Mouse (Mus musculus): ENCODE results near the gene Ncoa1. TPM values are rescaled to one million over a fixed set of nuclear protein-coding genes. Genes with fewer than 3 reads are reported as not detected.

Ncoa1 gene
- polyA plus RNA-seq, 1 experiment from 2014 or later, result 12.4 TPM

DNA sequence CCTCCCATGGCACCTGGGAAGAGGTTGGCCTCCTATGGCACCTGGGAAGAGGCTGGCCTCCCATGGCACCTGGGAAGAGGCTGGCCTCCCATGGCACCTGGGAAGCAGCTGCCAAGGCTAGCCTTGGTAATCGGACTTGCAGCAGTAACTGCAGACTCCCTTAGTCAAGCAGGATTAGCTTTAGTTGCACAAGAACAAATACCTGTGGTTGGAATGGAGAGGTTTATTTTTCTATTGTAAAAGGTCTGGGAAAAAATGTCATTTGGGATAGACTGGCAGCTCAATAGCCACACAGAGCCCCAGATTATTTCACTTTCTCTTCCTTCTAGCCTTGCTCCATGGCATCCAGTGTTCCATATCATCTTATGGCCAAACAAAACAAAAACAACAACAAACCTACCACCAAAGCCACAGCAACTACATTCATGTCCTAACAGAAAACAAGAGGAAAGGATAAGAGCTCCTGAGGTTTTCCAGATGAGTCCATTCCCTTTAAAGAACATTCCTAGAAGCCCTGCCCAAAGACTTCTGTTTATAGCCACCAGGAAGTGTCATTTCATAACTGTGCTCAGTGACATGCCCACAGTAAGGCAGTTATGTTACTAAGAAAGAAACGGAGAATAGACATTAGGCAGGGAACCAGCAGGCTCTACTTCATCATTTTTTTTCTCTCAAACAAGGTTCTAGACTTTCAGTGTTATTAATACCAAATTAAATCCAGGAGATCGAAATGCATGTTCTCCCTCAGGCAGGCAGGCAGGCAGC lies 46.7 kb downstream of the Ncoa1 start:
- Histone ChIP-seq H3K36me3 (no peaks in the 10 kb centered on the region), H3K4me1 (no peaks in the 10 kb centered on the region), H3K9ac (no peak overlapping the region), H3K4me3 (no peak overlapping the region), H3K27ac (no peak overlapping the region), H3K4me2 (replicated peaks) (no peak overlapping the region), H3K27me3 (replicated peaks) (no peaks in the 10 kb centered on the region), H3K9me3 (no peaks in the 10 kb centered on the region)
- no peak for ATAC-seq (ENCODE audit: low FRiP score, low read depth)
- 88% methylated on average over 3 of the region's 3 CpGs for WGBS

DNA sequence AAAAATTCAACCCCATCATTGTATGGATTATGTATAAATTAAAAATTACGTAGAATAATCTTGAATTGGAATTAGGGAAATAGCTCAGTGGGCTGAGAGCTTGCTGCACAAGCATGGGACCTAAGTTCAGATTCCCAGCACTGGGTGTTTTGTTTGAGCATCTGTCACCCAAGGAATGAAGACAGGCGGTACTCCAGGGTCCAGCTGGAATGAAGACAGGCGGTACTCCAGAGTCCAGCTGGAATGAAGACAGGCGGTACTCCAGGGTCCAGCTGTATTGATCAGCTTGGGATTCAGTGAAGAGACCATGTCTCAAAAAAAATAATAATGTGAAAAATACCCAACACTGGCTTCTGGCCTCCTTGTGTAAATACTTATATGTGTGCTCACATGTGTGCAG lies 58.2 kb downstream of the Ncoa1 start:
- H3K27me3 ChIP-seq (replicated peaks), result no peaks in the 10 kb centered on the region
- no peak overlapping the region for H3K9ac ChIP-seq
- H3K9me3 ChIP-seq, result no peaks in the 10 kb centered on the region
- no peaks in the 10 kb centered on the region for H3K36me3 ChIP-seq
- no peak overlapping the region for H3K27ac ChIP-seq
- no peak overlapping the region for H3K4me2 ChIP-seq (replicated peaks)
- 94% methylated on average over 4 of the region's 4 CpGs for WGBS
- no peak for ATAC-seq (ENCODE audit: low FRiP score, low read depth)
- H3K4me3 ChIP-seq, result no peak overlapping the region
- no peaks in the 10 kb centered on the region for H3K4me1 ChIP-seq

DNA sequence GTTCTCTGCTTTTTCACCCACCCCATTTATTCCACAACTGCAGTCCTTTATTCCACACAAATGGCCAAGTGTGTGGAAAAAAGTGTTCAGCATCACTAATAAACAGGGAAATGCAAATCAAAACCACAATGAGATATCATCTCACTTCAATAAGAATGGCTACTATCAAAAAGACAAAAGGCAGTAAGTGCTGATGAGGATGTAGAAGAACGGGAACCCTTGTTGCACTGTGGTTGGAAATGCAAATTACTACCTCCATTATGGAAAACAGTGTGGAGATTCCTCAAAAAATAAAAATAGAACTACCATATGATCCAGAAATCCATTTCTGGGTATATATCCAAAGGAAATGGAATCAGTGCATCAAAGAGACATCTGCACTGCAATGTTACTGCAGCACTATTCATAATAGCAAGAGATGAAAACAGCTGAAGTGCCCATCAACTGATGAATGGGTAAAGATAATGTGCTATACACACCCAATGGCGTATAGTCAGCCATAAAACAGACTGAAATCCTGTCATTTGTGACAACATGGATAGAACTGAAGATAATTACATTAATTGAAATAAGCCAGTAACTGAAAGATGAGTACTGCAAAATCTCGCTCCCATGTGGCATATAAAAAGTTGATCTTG lies 59.2 kb downstream of the Ncoa1 start:
- WGBS, result 84% methylated on average over 3 of the region's 3 CpGs
- Histone ChIP-seq H3K36me3 (no peaks in the 10 kb centered on the region), H3K4me2 (replicated peaks) (no peak overlapping the region), H3K27me3 (replicated peaks) (no peaks in the 10 kb centered on the region), H3K4me1 (no peaks in the 10 kb centered on the region), H3K4me3 (no peak overlapping the region), H3K9me3 (no peaks in the 10 kb centered on the region), H3K9ac (no peak overlapping the region), H3K27ac (no peak overlapping the region)
- ATAC-seq (ENCODE audit: low FRiP score, low read depth), result no peak

DNA sequence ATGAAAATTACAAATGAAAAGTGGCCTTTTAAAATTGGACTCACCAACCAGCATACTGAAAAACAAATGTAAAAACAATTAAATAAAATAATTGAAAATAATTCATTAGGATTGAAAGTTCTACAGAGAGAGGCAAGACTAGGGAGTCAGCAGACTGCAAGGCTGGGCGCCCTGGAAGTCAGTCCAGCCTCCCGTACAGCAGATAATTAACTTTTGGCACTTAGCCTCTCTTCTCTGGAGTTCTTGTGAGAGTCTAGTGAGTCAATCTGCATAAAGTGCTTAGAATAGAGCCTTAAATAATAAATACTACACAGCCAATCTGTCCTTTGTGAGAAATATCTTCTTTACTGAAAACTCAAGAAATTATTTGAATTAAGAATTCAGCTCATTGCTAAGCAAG lies 69.9 kb downstream of the Ncoa1 start:
- no peak for ATAC-seq (ENCODE audit: low FRiP score, low read depth)
- H3K4me3 ChIP-seq, result no peak overlapping the region
- H3K36me3 ChIP-seq, result no peaks in the 10 kb centered on the region
- H3K4me1 ChIP-seq, result no peaks in the 10 kb centered on the region
- no peaks in the 10 kb centered on the region for H3K27me3 ChIP-seq (replicated peaks)
- no peak overlapping the region for H3K9ac ChIP-seq
- no peak overlapping the region for H3K4me2 ChIP-seq (replicated peaks)
- no peaks in the 10 kb centered on the region for H3K9me3 ChIP-seq
- WGBS, result 84% methylated on average over 2 of the region's 2 CpGs
- no peak overlapping the region for H3K27ac ChIP-seq

DNA sequence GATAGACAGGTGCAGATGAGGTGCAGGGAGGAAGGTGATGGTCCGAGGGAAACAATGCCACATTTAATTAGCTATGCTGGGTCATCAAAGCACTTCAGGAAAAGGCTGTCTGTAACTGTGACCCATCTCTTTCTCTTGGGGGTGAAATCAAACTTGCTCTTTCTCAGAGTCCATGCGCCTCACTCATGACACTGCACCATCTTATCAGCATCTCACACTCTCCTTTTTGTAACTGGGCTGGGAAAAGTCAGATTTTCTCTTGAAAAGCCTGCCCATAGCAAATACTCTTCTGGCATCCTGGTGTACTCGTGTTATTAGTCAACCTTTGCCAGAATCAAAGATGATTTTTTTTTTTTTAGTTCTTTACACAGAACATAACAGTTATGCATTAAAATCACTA lies 70.8 kb downstream of the Ncoa1 start:
- 83% methylated on average over 3 of the region's 3 CpGs for WGBS

DNA sequence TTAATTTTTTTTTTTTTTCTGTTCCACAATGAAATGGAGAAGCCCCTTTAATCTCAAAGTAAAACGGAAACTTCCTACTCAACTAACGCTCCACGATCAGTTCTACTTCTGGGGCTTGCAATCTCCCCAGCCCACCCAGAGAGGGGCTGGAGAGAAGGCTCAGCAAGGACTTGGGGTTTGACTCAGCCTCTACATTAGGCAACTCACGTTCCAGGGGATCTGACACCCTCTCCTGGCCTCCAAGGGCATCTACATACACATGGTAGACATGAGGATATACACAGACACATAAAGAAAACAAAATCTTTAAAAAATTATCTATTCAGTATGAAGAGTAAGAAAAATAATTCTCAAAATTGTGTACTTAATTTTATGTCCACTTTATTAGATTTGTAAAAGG lies 73.8 kb downstream of the Ncoa1 start:
- WGBS, result 72% methylated on average over 4 of the region's 4 CpGs
- ATAC-seq (ENCODE audit: low FRiP score, low read depth), result no peak
- H3K4me1 ChIP-seq, result no peaks in the 10 kb centered on the region

More for the DNA sequence above, 70.8 kb downstream of the Ncoa1 start:
- Histone ChIP-seq H3K9me3 (no peaks in the 10 kb centered on the region), H3K4me1 (no peaks in the 10 kb centered on the region), H3K36me3 (no peaks in the 10 kb centered on the region), H3K4me3 (no peak overlapping the region), H3K9ac (no peak overlapping the region), H3K27me3 (replicated peaks) (no peaks in the 10 kb centered on the region), H3K27ac (no peak overlapping the region), H3K4me2 (replicated peaks) (no peak overlapping the region)
- no peak for ATAC-seq (ENCODE audit: low FRiP score, low read depth)

DNA sequence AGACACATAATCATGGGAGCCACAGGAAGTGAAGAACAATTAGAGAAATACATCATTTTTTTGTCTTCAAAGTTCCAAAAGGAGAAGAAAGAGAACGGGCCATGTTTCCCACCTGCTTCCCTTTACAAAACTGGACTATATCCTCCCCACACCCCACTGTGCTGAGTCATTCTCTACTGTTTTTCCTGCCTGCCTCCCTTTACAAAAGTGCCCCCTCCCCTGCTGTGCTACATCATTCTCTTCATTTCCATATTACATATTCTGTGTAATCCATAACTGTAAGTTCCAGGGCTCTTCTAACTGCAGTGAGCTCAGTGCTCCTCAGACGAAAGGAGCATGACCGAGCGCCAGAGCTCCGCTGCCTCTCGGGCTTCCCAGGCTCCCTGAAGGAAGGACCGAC lies 80.8 kb downstream of the Ncoa1 start:
- H3K4me2 ChIP-seq (replicated peaks), result no peak overlapping the region
- H3K27me3 ChIP-seq (replicated peaks), result no peaks in the 10 kb centered on the region
- no peaks in the 10 kb centered on the region for H3K4me1 ChIP-seq
- H3K36me3 ChIP-seq, result no peaks in the 10 kb centered on the region
- no peak overlapping the region for H3K27ac ChIP-seq
- no peak overlapping the region for H3K4me3 ChIP-seq
- no peaks in the 10 kb centered on the region for H3K9me3 ChIP-seq
- ATAC-seq (ENCODE audit: low FRiP score, low read depth), result no peak
- WGBS, result 78% methylated on average over 7 of the region's 7 CpGs
- no peak overlapping the region for H3K9ac ChIP-seq

More for the DNA sequence above, 73.8 kb downstream of the Ncoa1 start:
- H3K4me2 ChIP-seq (replicated peaks), result no peak overlapping the region
- H3K4me3 ChIP-seq, result no peak overlapping the region
- H3K27me3 ChIP-seq (replicated peaks), result no peaks in the 10 kb centered on the region
- H3K9ac ChIP-seq, result no peak overlapping the region
- no peak overlapping the region for H3K27ac ChIP-seq
- no peaks in the 10 kb centered on the region for H3K9me3 ChIP-seq
- no peaks in the 10 kb centered on the region for H3K36me3 ChIP-seq

DNA sequence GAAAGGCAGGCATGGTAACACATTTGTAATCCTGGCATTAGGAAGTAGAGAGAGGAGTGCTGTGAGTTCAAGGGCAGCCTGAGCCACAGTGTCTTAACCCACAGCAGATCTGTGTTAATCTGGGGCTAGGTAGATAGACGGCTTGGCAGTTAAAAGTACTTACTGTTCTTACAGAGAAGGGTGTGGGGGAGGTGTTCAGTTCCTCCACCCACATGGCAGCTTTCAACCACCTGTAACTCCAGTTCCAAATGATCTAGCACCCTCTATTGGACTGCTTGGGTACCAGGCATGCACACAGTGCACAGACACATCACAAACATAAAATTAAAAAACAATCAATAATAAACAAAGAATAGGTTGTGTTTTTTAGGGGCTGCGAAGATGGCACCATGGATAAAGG lies 84.4 kb downstream of the Ncoa1 start:
- Histone ChIP-seq H3K9me3 (no peaks in the 10 kb centered on the region), H3K4me3 (no peak overlapping the region), H3K27ac (no peak overlapping the region), H3K4me2 (replicated peaks) (no peak overlapping the region), H3K36me3 (no peaks in the 10 kb centered on the region), H3K27me3 (replicated peaks) (no peaks in the 10 kb centered on the region), H3K4me1 (no peaks in the 10 kb centered on the region), H3K9ac (no peak overlapping the region)
- ATAC-seq (ENCODE audit: low FRiP score, low read depth), result no peak
- WGBS, result 76% methylated on average over 2 of the region's 2 CpGs

DNA sequence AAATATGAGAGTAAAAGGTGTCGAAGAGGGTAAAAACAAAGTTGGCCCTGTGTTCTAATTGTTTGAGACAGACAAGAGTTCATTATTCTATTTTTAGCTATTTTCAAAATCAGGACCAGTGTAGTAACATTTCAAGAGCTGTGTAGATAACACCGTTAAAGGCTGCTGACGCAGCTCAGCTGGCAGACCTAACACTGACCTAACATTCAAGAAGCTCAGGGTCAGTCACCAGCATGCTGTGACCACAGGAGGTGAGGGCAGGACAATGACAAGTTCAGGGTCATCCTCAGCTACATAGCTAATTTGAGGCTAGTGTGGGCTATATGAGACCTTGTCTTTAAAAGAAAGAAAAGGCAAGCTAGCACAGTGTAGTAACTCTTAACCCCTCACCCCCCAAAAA lies 84.9 kb downstream of the Ncoa1 start:
- H3K4me2 ChIP-seq (replicated peaks), result no peak overlapping the region
- H3K4me3 ChIP-seq, result no peak overlapping the region
- H3K9ac ChIP-seq, result no peak overlapping the region
- H3K4me1 ChIP-seq, result no peaks in the 10 kb centered on the region
- H3K27me3 ChIP-seq (replicated peaks), result no peaks in the 10 kb centered on the region
- WGBS, result 82% methylated on average over 3 of the region's 3 CpGs
- no peak overlapping the region for H3K27ac ChIP-seq
- ATAC-seq (ENCODE audit: low FRiP score, low read depth), result no peak
- H3K36me3 ChIP-seq, result no peaks in the 10 kb centered on the region
- no peaks in the 10 kb centered on the region for H3K9me3 ChIP-seq

DNA sequence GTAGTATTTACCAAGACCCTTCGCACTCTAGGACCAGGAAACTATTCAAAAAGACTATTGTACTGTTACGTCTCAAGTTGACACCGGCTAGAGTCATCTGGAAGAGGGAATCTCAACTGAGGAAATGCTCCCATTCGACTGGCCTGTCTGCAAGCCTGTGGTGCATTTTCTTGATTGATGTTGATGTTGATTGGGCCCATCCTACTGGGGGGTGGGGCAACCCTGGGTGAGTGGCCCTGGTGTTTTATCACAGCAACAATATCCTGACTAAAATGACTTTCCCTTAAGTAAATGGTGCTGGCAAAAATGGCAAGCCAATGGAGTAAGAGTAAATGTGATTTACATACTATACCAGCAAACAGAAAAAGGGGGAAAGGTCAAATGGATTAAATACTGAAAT lies 85.7 kb downstream of the Ncoa1 start:
- Histone ChIP-seq H3K9me3 (no peaks in the 10 kb centered on the region), H3K27ac (no peak overlapping the region), H3K9ac (no peak overlapping the region), H3K36me3 (no peaks in the 10 kb centered on the region), H3K4me3 (no peak overlapping the region), H3K27me3 (replicated peaks) (no peaks in the 10 kb centered on the region), H3K4me2 (replicated peaks) (no peak overlapping the region), H3K4me1 (no peaks in the 10 kb centered on the region)
- ATAC-seq (ENCODE audit: low FRiP score, low read depth), result no peak
- WGBS, result 52% methylated on average over 4 of the region's 4 CpGs

DNA sequence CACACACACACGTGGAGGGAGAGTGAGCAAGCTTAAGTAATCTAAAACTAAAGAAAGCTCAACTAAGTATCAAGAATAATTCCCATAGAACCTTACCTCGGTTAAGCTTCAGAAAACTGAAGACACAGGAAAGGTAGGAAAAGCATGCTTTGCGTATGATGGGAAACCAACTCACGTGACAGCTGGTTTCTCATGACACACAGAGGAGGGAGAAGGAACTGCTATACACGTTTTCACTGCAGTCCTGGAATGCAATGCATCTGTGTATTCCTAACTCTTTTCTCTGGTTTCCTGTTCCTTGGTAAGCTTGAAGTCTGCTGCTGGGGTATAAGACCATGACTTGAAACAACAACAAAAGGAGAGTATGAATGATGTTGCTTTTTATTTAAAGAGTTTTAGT lies 86.3 kb downstream of the Ncoa1 start:
- no peaks in the 10 kb centered on the region for H3K4me1 ChIP-seq
- H3K4me2 ChIP-seq (replicated peaks), result no peak overlapping the region
- no peak overlapping the region for H3K4me3 ChIP-seq
- H3K36me3 ChIP-seq, result no peaks in the 10 kb centered on the region
- no peak for ATAC-seq (ENCODE audit: low FRiP score, low read depth)
- 75% methylated on average over 5 of the region's 5 CpGs for WGBS
- H3K9ac ChIP-seq, result no peak overlapping the region
- no peaks in the 10 kb centered on the region for H3K27me3 ChIP-seq (replicated peaks)
- no peaks in the 10 kb centered on the region for H3K9me3 ChIP-seq
- no peak overlapping the region for H3K27ac ChIP-seq

DNA sequence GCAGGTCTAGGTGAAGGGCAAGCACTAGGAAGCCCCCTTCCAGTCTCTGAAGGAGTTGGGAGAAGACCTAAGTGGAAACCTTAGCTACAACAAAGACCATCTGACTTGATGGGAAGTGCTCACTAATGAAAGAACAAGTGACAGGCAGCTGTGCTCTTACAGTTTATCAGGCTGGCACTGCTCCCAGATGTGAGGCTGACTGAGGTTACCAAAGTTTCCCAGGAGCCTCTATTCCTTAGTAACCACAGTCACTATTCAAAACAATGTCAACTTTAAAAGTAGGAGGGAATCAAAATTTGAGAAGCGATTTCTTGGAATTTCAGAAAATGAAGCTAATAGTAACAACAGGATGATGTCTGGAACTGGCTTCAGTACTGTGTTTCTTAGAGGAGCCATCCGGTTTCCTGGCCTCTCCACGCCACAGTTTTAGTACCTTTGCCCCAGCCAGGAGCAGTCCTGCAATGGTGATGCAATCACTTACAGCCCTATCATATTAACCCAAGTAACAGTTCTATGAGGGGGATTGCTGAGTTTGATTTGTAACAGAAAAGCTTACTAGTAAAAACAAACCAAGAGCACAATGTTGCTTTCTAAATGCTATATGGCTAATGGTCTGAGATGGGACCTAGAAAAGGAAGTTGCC lies 90.8 kb downstream of the Ncoa1 start:
- Histone ChIP-seq H3K4me3 (no peak overlapping the region), H3K4me1 (no peaks in the 10 kb centered on the region; the same call in 1 of the 2 replicates), H3K4me2 (replicated peaks) (no peak overlapping the region), H3K36me3 (no peaks in the 10 kb centered on the region), H3K27ac (no peak overlapping the region), H3K27me3 (replicated peaks) (no peaks in the 10 kb centered on the region), H3K9me3 (no peaks in the 10 kb centered on the region), H3K9ac (no peak overlapping the region)
- WGBS, result 91% methylated on average over 3 of the region's 3 CpGs
- no peak for ATAC-seq (ENCODE audit: low FRiP score, low read depth)
